Mouse (Mus musculus): ENCODE results near the gene Best3. TPM values are rescaled to one million over a fixed set of nuclear protein-coding genes. Genes with fewer than 3 reads are reported as not detected.
"Not testable (repeated sequence)": the region's sequence is repeated elsewhere in the genome, so short reads cannot be mapped to it uniquely, and the experiment has no call there.

Gene Best3
- polyA plus RNA-seq, 2 experiments from 2014 or later, result not detected

- no peak for ATAC-seq
Measured at GRCm38 (mm10) chr10:116980273-116980672, 5.8 kb upstream of the Best3 start.

DNA sequence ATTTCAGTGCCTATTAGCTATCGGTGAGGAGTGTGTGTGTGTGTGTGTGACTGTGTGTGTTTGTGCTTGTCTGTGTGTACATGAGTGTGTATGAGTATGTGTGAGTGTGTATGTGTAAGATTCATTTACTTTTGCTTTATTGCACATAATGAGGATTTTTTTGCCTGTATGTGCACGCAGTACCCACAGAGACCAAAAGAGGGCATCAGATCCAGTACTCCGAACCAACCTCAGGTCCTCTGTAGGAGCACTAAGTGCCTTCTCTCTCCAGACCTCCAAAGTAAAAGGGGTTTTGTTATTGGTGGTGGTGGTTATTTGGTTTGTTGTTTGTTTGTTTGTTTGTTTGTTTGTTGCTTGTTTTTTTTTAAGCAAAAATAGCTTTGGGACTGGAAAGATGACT is 5.2 kb upstream of the Best3 start:
- no peak for ATAC-seq

- no peak for ATAC-seq
Measured at GRCm38 (mm10) chr10:116982526-116982925, 3.6 kb upstream of the Best3 start.

GRCm38 (mm10) chr10:116984836-116985235 is 1.3 kb upstream of the Best3 start:
- no peak for ATAC-seq

GRCm38 (mm10) chr10:116993971-116994370 is 7.9 kb downstream of the Best3 start:
- ATAC-seq, result no peak

- no peak for ATAC-seq
Measured at GRCm38 (mm10) chr10:116995162-116995561, 9.0 kb downstream of the Best3 start.

GRCm38 (mm10) chr10:116995584-116996235 is 9.6 kb downstream of the Best3 start:
- no peak for ATAC-seq

DNA sequence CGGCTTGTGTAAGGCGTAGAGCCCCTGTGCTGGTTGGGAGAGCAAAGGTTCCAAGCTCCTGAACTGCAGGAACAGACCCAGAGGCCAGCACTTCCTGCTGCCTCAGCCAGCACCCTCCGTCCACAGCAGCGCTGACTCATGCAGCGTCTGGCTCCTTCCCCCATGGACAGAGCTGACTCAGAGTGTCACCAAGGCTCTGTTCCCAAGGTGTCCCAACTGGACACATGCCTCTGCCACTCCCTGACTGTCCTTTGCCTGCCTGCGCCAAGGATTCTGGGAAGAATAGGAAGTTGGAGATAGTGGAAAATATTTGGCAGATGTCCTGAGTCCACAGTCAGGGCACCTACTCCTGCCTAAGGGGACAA is 10.1 kb downstream of the Best3 start:
- no peak for ATAC-seq

- no peak for ATAC-seq
Measured at GRCm38 (mm10) chr10:116998716-116999455, 12.8 kb downstream of the Best3 start.

- no peak for ATAC-seq
Measured at GRCm38 (mm10) chr10:117000975-117001374, 14.9 kb downstream of the Best3 start.

DNA sequence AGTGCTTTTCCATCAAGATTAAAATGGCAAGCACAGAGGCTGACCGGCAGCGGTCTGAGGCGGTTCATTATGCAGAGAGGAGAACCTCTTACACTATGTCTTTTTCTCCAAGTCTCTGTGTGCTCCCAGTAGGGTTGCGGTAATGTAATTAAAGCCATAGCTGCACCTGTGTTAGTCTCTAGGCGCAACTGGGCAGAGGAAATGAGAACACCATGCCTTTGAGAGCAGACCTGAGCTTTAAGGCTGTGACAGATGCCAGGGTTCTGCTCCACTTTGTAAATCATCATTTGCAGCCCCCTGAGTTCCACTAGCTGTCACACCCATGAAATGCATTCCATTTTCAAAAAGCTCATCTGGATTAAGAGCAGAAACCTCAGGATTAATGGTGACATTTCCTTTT is 18.6 kb downstream of the Best3 start:
- ATAC-seq, result no peak

DNA sequence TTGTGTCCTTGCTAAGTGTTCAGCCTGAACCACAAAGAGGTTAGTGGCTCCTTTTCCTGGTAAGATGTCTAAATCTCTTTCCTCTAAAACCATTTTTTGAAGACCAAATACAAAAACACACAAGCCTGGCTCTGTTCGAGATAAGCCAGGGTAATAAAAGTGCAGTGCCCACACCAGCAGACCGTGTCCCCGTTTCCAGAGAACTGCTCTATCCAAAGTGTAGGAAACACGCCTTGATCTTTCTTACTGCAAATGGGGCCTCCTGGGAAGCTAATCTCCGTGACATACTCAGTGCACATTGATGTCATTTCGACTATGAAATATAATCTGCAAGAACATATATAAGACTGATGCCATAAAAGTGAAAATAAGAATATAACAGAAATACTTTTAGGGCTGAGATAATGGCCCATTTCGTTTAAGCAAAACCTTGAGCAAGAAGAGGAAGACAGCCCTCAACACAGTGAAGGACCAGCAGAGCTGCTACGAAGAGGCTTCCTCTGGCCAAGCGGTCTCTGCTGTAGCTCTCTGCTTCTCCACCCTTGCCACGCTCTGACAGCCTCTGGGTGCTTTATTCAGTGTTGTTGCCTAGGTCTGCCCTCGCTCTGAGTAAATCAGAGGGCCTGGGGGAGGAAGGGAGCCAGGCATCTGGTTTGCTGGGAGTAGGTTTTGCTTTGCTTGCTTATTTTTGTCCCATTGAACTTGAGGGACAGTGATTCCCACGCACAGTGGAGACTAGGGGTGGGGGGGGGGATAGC is 19.8 kb downstream of the Best3 start:
- ATAC-seq, result no peak

GRCm38 (mm10) chr10:117009691-117010090 is 23.6 kb downstream of the Best3 start:
- no peak for ATAC-seq

- ATAC-seq, result no peak
Measured at GRCm38 (mm10) chr10:117011047-117011446, 24.9 kb downstream of the Best3 start.

DNA sequence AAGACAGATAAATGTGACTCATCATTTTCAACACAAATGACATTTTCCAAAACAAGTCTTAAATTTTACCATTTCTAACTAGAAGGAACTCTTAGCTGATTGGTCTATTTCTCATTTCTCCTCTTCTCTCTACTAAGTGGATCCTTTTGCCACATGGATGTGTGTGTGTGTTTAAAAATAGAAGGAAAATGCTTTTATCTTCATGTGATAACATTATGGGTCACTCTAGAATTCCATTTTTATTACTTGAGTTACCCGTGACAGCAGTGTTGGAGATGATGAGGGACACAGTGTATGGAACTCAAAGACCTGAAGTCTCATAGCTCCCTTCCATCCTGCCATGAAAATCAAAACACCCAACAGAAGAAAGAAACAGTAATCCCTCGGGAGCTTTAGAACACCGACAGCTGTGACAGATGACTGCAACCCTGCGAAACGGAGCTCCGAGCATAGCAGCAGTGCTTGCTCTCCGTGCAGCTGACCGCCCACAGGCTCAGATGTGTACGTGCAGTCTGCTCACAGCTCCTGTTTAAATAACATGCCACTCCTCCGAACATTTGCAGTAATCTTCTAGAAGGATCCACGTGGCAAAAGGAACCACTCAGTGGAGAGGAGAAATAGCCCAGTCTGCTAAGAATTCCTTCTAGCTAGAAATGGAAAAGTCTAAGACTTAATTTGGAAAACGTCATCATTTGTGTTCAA is 27.7 kb downstream of the Best3 start:
- no peak for ATAC-seq

DNA sequence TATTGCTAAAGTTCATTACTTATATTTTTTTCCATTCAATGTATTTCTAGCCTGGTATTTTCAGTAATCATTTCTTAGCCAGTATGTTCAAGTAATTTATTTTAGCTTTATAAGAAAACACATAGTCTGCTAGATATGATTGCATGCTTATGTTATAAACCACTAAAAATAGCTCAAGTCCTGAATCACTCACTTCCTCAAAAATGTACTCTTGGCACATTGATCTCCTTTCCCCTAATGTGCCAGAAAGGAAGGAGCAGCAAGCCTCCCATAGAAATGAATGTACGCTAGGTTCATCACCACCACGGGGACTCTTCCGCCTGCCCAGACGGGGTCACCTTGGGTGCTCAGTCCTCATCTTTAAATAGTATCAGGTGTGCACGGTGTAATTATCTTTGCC is 28.5 kb downstream of the Best3 start:
- no peak for ATAC-seq

GRCm38 (mm10) chr10:117018281-117018840 is 32.2 kb downstream of the Best3 start:
- ATAC-seq, result no peak

DNA sequence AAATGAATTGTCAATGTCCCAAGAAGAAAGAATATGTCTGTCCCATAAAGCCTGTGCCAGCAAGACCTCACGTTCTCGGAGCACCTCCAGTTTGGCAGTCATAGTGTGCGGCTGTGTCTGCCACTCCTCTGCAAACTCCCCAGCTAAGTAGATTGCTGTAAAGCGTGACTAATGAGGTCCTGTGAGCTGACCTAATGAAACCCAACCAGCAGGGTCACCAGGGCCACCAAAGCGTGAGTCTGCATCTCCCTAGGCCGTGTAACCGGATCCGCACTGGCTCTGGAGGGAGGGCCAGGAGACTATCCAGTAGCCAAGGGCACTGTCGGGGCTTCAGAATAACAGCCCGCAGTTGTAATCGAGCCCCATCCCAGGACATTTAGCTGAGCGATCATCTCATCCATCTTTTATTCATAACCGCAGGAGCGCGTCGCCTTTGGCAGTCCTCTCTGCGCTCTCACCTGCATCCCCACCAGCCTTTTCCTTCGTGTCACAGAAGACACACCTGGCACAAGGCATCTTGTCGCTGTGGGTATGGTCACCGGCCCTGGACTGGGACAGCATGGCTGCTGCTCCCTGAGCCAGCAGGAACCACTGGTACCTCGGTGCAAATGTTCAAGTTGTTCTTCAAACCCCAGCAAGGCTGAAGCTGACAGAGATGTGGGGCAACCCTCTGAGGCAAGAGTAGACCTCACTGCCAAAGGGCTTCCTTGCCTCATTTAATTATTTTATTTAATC is 35.1 kb downstream of the Best3 start:
- ATAC-seq, result no peak

- no peak for ATAC-seq
Measured at GRCm38 (mm10) chr10:117023693-117024092, 37.6 kb downstream of the Best3 start.

GRCm38 (mm10) chr10:117025776-117026175 is 39.7 kb downstream of the Best3 start:
- not testable (repeated sequence) for ATAC-seq

DNA sequence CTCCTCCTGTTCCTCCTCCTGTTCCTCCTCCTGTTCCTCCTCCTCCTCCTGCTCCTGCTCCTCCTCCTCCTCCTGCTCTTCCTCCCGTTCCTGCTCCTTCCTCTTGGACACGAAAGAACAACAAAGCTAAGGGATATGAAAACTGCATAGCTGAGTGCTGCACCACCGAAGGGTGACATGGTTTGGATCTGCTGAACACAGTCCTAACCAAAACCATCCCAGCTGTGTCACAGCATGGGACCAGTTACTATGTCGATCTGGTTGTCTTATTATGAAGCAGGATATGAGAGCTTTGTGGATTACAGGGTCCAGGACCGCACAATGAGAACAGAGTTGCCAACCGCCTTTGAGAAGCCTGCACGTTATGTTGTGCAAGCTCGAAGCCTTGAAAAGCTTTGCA is 40.1 kb downstream of the Best3 start:
- no peak for ATAC-seq

- no peak for ATAC-seq
Measured at GRCm38 (mm10) chr10:117031160-117031559, 45.0 kb downstream of the Best3 start.

All from activated CD4-positive, CD25-positive, alpha-beta regulatory T cell, adult 4 months (primary cell).